Mouse (Mus musculus) stomach, postnatal 0 days (tissue): ENCODE results near the gene Retreg1. TPM values are rescaled to one million over a fixed set of nuclear protein-coding genes. Genes with fewer than 3 reads are reported as not detected.
A peak's percentile ranks its signal among the peaks of the same experiment; 100 is the strongest.

ENCODE experiments used
- ATAC-seq: fragments of 200-750 bp; cut with Nextera tagmentation; 2 replicates; pipeline ENCODE4 v1.8.0; 2017; ENCODE audit not compliant: low FRiP score, low TSS enrichment
- DNase-seq: peaks from one replicate; pipeline ENCODE4 v3.0.0-alpha.2; 2016; ENCODE audit warnings: low spot score
- H3K27ac ChIP-seq: fragments of 300-500 bp; sonication (generic); replicated peaks from 2 replicates; pipeline ENCODE4 v1.5.1; 2014; ENCODE audit warnings: mild to moderate bottlenecking, control low read depth
- H3K27me3 ChIP-seq: fragments of 300-500 bp; sonication (generic); 2 replicates; pipeline ENCODE4 v1.6.1; 2014; ENCODE audit warnings: low read length; ENCODE audit not compliant: control insufficient read depth, insufficient read depth
- H3K36me3 ChIP-seq: fragments of 300-500 bp; sonication (generic); 2 replicates; pipeline ENCODE4 v1.6.1; 2014; ENCODE audit warnings: low read length, mixed read lengths; ENCODE audit not compliant: control insufficient read depth, insufficient read depth
- H3K4me1 ChIP-seq: fragments of 300-500 bp; sonication (generic); replicated peaks from 2 replicates; pipeline ENCODE4 v1.6.1; 2014; ENCODE audit warnings: antibody characterized with exemption; ENCODE audit not compliant: control insufficient read depth, insufficient read depth
- H3K4me2 ChIP-seq: fragments of 300-500 bp; sonication (generic); replicated peaks from 2 replicates; pipeline ENCODE4 v1.6.1; 2014; ENCODE audit warnings: low read depth, mild to moderate bottlenecking, control low read depth, moderate library complexity
- H3K4me3 ChIP-seq: fragments of 300-500 bp; sonication (generic); 2 replicates; pipeline ENCODE4 v1.5.1; 2014; ENCODE audit warnings: low read depth, low read length, control low read depth
- H3K9ac ChIP-seq: fragments of 300-500 bp; sonication (generic); 2 replicates; pipeline ENCODE4 v1.6.1; 2014; ENCODE audit warnings: mild to moderate bottlenecking, low read length, control low read depth, mixed read lengths
- H3K9me3 ChIP-seq: fragments of 300-500 bp; sonication (generic); 2 replicates; pipeline ENCODE4 v1.6.1; 2016; ENCODE audit warnings: low read length; ENCODE audit not compliant: control insufficient read depth
- CTCF ChIP-seq: IDR thresholded peaks from 2 replicates; pipeline ENCODE4 v1.5.1; 2016; ENCODE audit warnings: antibody characterized with exemption, low read depth, mild to moderate bottlenecking, moderate library complexity
- EP300 ChIP-seq: optimal IDR thresholded peaks from 2 replicates; pipeline ENCODE3; 2016; ENCODE audit warnings: antibody characterized with exemption
- WGBS: fragments of 180-500 bp; shearing (Covaris S2); extraction: QIAGEN DNeasy Blood & Tissue Kit; methylation state at CpG from one replicate; pipeline ENCODE4 v1.1.7; 2014; 5-methylcytosine and 5-hydroxymethylcytosine counted together
- polyA plus RNA-seq: library from polyadenylated mRNA; unstranded; fragments of >200 nt; fragmentation: Nextera tagmentation; extraction: Ambion mirVana; gene quantifications from 2 replicates; pipeline ENCODE4 v1.2.1, GENCODE M21; 2015

The Retreg1 gene
- polyA plus RNA-seq, 1 experiment from 2014 or later: 32.8 TPM

DNA sequence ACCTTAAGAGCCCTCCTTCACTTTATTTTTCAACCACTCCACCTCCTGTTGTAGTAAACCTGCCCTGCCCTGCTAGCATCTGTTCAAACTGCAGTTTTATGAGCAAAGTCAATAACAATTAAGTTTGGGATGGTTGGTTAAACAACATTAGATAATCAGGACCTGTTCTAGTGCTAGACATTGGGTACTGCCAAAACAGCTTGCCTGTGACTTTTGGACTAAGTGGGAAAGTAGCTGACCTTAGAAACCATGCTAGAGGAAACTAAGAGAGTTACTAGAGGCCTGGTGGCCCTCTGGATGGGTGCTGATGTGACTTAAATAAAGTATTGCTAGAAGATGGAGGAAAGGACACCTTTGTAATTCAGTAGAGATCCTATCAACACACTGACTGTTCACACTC, 21.0 kb upstream of the Retreg1 start:
- H3K9ac ChIP-seq: no peak overlapping the region
- DNase-seq (no peak), ATAC-seq (no peak)
- H3K36me3 ChIP-seq: no peaks in the 10 kb centered on the region
- H3K27me3 ChIP-seq: no peaks in the 10 kb centered on the region
- H3K9me3 ChIP-seq: no peaks in the 10 kb centered on the region
- H3K4me3 ChIP-seq: no peak overlapping the region
- H3K4me1 ChIP-seq: no peaks in the 10 kb centered on the region
- TF ChIP-seq EP300 (no peak), CTCF (no peak)
- H3K4me2 ChIP-seq: no peak overlapping the region
- H3K27ac ChIP-seq: no peak overlapping the region

DNA sequence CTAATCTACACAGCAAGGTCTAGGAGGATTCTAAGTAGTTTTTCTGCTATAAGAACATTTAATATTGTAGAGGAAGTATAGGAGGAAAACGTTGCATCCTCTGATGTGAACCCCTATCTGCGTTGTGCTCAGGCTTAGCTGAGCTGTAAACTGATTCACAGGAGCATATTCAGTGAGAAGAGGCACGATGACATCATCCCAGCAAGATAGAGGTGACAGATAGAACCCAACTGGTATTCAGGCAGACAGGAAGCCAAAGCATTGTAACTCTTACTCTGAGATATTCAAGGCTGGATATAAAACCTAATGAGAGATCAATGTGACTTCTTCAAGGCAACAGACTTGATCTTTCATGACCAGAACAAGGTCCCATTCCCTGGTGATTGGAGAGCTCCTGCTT, 20.3 kb upstream of the Retreg1 start:
- TF ChIP-seq CTCF (no peak), EP300 (no peak)
- ATAC-seq: no peak

DNA sequence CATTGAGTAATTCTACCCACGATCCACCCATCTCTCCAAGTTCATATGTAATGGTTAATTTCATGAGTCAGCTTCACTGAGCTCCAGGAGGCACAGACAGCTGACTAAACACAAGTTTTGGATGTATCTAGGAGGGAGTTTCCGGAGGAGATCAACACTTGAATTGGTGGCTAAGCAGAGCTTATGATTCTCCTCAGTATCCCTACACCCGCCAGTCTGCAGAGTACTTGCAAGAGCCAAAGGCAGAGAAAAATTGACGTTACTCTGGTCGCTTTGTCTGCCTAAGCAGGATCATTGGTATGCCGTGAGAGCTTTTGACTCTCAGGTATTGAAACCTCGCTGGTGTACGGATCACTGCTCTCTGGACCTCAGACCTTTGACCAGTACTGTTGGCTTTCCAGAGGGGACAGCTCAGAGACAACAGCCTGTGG, 16.4 kb upstream of the Retreg1 start:
- no peak overlapping the region for H3K27ac ChIP-seq
- WGBS: 69% methylated on average over 8 of the region's 8 CpGs
- no peak overlapping the region for H3K4me2 ChIP-seq
- no peaks in the 10 kb centered on the region for H3K36me3 ChIP-seq
- ATAC-seq (no peak), DNase-seq (no peak)
- H3K4me3 ChIP-seq: no peak overlapping the region
- no peak for TF ChIP-seq CTCF
- TF ChIP-seq EP300: no peak
- no peaks in the 10 kb centered on the region for H3K27me3 ChIP-seq
- H3K4me1 ChIP-seq: no peaks in the 10 kb centered on the region
- no peak overlapping the region for H3K9ac ChIP-seq
- H3K9me3 ChIP-seq: no peaks in the 10 kb centered on the region

More for the DNA sequence above, 20.3 kb upstream of the Retreg1 start:
- Histone ChIP-seq H3K4me2 (no peak overlapping the region), H3K9ac (no peak overlapping the region), H3K4me1 (no peaks in the 10 kb centered on the region), H3K4me3 (no peak overlapping the region), H3K27ac (no peak overlapping the region), H3K27me3 (no peaks in the 10 kb centered on the region), H3K9me3 (no peaks in the 10 kb centered on the region), H3K36me3 (no peaks in the 10 kb centered on the region)
- DNase-seq: no peak
- WGBS: 59% methylated on average over 3 of the region's 3 CpGs

DNA sequence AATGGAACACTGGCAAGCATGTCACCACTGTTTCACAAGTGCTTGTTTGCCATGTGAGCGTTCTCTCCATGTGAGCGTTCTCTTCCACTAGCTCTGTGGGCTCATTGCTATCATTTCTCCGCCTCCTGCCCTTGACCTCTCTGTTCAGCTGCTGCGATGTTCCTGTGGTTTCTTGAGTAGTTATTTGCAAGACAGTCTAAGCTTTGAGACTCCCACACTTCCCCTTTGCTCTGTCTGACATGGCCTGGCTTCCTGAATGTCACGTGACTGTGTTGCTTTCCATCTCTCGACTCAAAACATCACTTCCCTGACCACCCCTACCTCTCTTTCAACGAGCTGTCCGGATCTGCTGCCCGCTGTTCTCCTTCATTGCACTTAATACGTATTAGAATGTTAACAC, 14.5 kb upstream of the Retreg1 start:
- DNase-seq: no peak
- no peaks in the 10 kb centered on the region for H3K27me3 ChIP-seq
- 77% methylated on average over 10 of the region's 10 CpGs for WGBS

DNA sequence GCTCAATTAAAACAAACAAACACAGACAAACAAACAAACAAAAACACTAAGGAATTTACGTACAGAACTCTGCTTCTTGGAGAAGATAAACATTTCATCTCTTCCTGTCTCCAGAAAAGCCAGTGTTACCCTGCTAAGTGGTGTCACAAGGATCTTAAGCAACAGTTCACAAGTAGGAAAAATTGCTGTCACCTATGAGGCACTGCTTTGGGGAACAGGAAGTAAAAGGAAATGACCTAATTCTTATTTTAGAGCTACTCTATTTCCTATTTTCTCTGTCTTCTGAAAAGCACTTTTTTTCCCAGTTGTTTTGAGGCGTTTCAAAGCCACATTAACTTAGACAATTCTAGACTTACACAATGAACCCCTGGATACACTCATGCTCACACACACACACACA, 12.6 kb upstream of the Retreg1 start:
- WGBS: 65% methylated on average over 2 of the region's 2 CpGs
- Histone ChIP-seq H3K9me3 (no peaks in the 10 kb centered on the region), H3K27me3 (no peaks in the 10 kb centered on the region), H3K4me3 (no peak overlapping the region), H3K27ac (no peak overlapping the region), H3K36me3 (no peaks in the 10 kb centered on the region), H3K4me1 (no peaks in the 10 kb centered on the region), H3K4me2 (no peak overlapping the region), H3K9ac (no peak overlapping the region)
- TF ChIP-seq EP300: no peak
- TF ChIP-seq CTCF: no peak
- no peak for DNase-seq
- no peak for ATAC-seq

More for the DNA sequence above, 14.5 kb upstream of the Retreg1 start:
- Histone ChIP-seq H3K36me3 (no peaks in the 10 kb centered on the region), H3K27ac (no peak overlapping the region), H3K4me3 (no peak overlapping the region), H3K4me1 (no peaks in the 10 kb centered on the region), H3K4me2 (no peak overlapping the region), H3K9ac (no peak overlapping the region), H3K9me3 (no peaks in the 10 kb centered on the region)
- TF ChIP-seq EP300 (no peak), CTCF (no peak)
- ATAC-seq: peak; percentile 42; the same call in 1 of the 2 replicates

DNA sequence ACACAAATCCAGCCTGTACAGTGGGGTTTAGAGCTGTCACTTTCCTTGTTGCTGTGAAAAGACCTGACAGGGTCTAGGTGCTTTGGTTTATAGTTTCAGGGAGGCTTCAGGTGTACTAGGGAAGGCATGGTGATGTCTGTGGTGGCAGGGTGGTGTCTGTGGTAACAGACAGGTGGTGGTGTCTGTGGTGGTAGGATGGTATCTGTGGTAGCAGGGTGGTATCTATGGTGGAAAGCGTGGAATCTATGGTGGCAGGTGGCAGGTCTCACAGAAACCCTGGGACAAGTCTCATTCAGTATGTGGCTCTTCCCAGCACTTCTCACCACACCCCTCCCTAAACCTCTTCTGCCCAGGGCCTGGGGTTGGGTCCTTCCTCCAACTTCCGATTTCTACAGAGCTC, 8.7 kb upstream of the Retreg1 start:
- no peak for ATAC-seq
- Histone ChIP-seq H3K4me2 (no peak overlapping the region), H3K4me3 (no peak overlapping the region), H3K27ac (no peak overlapping the region), H3K4me1 (no peaks in the 10 kb centered on the region), H3K27me3 (no peaks in the 10 kb centered on the region), H3K9me3 (no peaks in the 10 kb centered on the region), H3K9ac (no peak overlapping the region), H3K36me3 (no peaks in the 10 kb centered on the region)
- DNase-seq: no peak
- TF ChIP-seq EP300: no peak
- TF ChIP-seq CTCF: no peak
- WGBS: 83% methylated on average over 2 of the region's 2 CpGs
